Mouse (Mus musculus) embryonic fibroblast, embryonic 13.5 days (primary cell): Measurements from ENCODE around the gene St7l. TPM values are rescaled to one million over a fixed set of nuclear protein-coding genes. Genes with fewer than 3 reads are reported as not detected.
"Not testable (repeated sequence)": the region's sequence is repeated elsewhere in the genome, so short reads cannot be mapped to it uniquely, and the experiment has no call there.

ENCODE experiments used
- H3K27ac ChIP-seq: 2 replicates; pipeline ENCODE4 v1.5.1; 2012; ENCODE audit warnings: low read length, control low read depth, inconsistent platforms; ENCODE audit not compliant: insufficient read depth
- H3K4me1 ChIP-seq: 2 replicates; pipeline ENCODE4 v1.6.1; 2011; ENCODE audit warnings: low read length; ENCODE audit not compliant: control insufficient read depth, insufficient read depth
- H3K4me3 ChIP-seq: 2 replicates; pipeline ENCODE4 v1.5.1; 2011; ENCODE audit warnings: mild to moderate bottlenecking, control low read depth, low read length; ENCODE audit not compliant: insufficient read depth
- CTCF ChIP-seq: IDR thresholded peaks from 2 replicates; pipeline ENCODE4 v1.5.1; 2011; ENCODE audit warnings: mild to moderate bottlenecking, control low read depth, low read length, moderate library complexity, borderline replicate concordance; ENCODE audit not compliant: insufficient read depth
- POLR2A ChIP-seq: IDR thresholded peaks from 2 replicates; pipeline ENCODE4 v1.6.1; 2011; ENCODE audit warnings: low read depth, mild to moderate bottlenecking, control low read depth, low read length, moderate library complexity
- polyA plus RNA-seq: library from polyadenylated mRNA; stranded (reverse); fragments of >200 nt; gene quantifications from 2 replicates; pipeline ENCODE4 v1.2.4, GENCODE M21; 2011; ENCODE audit warnings: low read depth; ENCODE audit not compliant: missing spikeins, insufficient read length

Gene St7l
- polyA plus RNA-seq, 1 experiment: 33.0 TPM

DNA sequence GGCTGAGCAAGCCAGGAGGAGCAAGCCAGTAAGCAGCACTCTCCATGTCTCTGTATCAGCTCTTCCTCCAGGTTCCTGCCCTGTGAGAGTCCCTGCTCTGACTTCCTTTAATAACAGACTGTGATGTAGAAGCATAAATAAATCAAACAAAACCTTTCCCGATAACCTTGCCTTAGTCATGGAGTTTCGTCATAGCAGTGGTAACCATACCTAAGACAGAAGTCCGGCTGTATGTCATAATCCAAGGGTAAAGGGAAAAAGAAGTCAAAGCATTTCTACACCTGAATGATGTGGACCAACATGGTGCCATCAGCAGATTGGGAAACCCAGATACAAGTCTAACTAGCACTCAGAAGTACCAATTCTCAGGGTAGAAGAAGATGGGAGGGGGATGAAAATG lies 28.0 kb upstream of the St7l start:
- no peak overlapping the region for H3K4me3 ChIP-seq
- H3K4me1 ChIP-seq: no peaks in the 10 kb centered on the region
- H3K27ac ChIP-seq: no peak overlapping the region
- TF ChIP-seq CTCF (no peak), POLR2A (no peak)

DNA sequence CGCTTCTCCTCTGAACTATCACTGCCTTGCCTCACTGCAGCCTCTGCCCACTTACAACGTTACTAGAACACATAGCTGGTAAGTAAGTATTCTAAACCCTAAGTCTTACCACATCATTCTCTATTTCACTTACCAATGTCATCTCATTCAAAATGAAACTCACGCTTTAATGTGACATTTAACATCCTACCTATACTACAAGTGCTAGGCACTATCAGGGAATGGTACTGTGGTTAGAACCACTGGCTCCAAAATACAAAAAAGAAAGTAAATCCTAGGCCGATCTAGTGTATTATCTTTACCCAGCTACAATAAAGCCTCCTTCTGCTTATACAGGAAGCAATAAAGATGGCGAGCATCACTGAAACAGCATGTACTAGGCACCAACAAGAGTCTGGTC lies 22.8 kb upstream of the St7l start:
- Histone ChIP-seq H3K4me3 (no peak overlapping the region), H3K27ac (no peak overlapping the region), H3K4me1 (no peaks in the 10 kb centered on the region)
- TF ChIP-seq CTCF: no peak

DNA sequence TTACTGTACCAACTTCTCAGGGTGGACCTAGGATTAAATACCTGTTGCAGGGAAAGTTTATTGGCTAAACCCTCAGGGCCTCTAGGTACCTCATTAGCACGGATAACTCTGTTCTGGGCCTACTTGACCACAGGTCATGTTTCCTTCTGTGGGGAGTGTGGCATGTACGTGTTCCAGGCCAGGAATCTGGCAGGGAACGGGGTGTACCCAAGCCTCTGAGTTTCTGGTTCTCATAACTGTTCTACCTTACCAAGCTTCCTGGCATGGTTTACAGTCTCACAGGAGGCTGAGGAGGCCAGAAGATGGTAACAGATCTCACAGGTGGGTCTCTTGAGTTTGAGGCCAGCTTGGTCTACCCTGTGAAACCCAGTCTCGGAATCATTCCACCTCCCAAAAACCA lies 17.2 kb upstream of the St7l start:
- TF ChIP-seq POLR2A: no peak
- TF ChIP-seq CTCF: no peak
- Histone ChIP-seq H3K4me3 (no peak overlapping the region), H3K4me1 (no peaks in the 10 kb centered on the region), H3K27ac (no peak overlapping the region)

DNA sequence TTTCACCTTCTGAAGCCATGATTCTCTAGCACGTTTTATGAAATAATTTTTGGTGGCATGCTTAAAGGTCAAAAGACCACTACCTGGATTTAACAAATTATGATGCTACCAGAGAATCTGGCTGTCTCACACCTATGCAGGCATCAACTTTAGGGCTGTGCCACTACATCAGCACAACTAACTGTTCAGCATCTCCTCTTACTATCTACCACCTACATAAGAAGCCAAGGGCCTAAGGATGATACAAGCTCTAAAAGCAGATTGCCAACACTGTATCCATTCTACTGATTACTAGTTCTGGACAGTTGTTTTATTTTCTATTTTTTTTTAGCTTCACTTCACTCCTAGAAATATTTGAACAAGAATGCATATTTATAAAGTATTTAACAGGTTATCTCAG lies 9.3 kb upstream of the St7l start:
- Histone ChIP-seq H3K4me1 (0 out of 2 replicates have a peak, but pooled peaks cover 2% of the 10 kb centered on the region), H3K4me3 (no peak overlapping the region), H3K27ac (no peak overlapping the region)
- TF ChIP-seq CTCF (no peak), POLR2A (no peak)

DNA sequence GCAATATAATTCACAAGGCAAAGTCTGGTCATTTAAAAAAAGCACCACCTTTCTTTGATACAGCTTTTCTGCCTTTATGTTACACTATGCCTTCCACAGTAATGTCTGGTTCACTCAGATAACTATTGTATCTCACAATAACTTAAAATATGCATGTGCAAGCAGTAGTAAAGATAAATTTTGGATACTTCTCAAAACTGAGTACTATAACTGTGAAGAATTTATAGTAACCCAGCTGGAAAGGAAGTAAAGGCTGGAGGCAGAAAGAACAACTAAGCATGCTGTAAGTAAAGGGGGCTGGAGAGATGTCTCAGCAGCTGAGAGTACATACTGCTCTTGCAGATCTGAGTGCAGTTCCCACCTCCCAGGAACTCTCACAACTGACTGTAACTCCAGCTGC lies 8.9 kb upstream of the St7l start:
- H3K4me3 ChIP-seq: no peak overlapping the region
- 0 out of 2 replicates have a peak, but pooled peaks cover 2% of the 10 kb centered on the region for H3K4me1 ChIP-seq
- no peak overlapping the region for H3K27ac ChIP-seq
- TF ChIP-seq CTCF (no peak), POLR2A (no peak)

DNA sequence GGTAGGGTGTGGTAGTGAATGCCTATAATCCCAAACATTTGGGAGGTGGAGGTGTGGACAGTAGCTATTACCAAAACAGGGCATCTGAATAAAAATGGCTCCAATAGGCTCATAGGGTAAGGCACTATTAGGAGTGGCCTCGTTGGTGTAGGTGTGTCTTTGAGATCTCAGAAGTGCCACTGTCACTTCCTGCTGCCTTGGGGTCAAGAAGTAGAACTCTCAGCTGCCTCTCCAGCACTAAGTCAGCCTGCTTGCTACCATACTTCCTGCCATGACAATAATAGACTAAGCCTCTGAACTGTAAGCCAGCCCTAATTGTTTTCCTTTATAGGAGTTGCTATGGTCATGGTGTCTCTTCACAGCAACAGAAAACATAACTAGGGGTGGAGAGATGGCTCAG lies 7.7 kb upstream of the St7l start:
- TF ChIP-seq POLR2A (no peak), CTCF (no peak)
- H3K27ac ChIP-seq: no peak overlapping the region
- no peak overlapping the region for H3K4me3 ChIP-seq
- H3K4me1 ChIP-seq: 0 out of 2 replicates have a peak, but pooled peaks cover 2% of the 10 kb centered on the region

DNA sequence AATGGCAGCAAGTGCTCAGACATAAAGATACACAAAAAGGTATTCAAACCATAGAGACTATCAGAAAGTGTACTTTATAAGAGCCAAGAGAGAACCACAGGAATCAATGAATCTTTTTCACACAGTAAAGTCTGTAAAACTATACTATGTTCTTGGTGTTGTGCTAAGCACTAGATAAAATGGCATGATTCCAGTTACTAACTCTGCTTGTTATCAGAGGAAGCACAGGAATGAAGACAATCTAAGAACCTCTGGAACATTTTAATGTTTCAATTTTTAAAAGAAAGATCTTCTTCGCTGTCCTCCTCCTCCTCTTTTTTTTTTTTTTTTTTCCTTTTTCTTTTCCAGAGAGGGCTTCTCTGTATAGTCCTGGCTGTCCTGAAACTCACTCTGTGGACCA lies 5.2 kb upstream of the St7l start:
- Histone ChIP-seq H3K27ac (no peak overlapping the region), H3K4me3 (no peak overlapping the region), H3K4me1 (peaks cover 2% of the 10 kb centered on the region; the same call in 1 of the 2 replicates)
- TF ChIP-seq CTCF (no peak), POLR2A (no peak)

DNA sequence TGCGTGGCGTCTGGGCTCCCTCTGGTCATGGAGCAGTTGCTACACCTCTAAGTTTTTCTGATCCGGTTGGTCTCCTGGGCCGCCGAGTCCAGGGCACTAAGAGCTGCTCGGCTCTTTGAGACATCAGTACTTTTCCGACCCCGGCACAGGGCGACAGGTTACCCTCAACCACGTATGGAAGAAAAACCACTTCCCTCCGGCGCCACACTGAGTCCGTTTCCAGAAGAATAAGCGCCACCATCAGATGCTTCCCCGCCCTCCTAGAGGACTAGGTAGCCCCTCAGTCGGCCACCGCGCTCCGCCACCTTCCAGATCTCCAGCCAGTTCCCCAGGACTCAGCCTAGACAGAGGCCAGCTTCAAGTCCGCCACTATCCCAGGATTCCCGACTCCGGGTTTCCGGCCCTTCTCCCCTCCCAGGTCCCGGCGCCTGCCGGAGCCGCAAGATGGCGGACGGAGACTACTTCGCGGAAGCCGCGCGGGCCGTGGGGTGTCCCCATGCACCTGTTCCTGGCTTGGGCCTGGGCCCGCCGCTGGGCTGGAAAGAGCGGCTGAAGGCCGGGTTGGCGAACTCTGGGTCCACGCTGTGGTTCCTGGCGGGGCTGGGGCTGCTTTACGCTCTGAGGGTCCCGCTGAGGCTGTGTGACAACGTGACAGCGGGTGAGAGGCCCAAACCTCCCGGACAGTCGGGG lies 991 bp downstream of the St7l start:
- H3K4me3 ChIP-seq: peak overlapping the region; percentile 96
- peak overlapping the region; percentile 85 for H3K27ac ChIP-seq
- no peaks in the 10 kb centered on the region; the same call in 1 of the 2 replicates for H3K4me1 ChIP-seq
- TF ChIP-seq CTCF (no peak), POLR2A (peak; percentile 76)

DNA sequence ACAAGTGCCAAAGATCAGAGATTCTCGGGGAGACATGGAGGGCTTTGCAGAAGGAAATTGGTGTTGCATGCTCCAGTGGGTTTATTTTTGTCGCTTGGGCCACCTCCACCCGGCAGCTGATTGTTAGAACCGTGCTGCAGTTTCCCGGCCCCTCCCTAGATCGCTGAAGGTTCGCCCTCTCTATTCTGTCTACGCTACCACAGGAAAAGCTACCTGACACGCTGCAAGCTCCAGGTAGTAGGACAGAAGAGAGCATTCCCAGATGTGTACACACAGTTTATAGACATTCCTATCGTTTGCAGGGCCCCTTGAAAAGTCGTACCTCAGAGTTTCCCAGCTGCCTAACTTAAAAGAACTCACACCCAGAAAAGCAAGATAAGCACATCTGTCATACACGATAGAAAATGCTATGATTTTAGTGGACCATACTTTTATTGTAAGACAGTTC lies 1.6 kb downstream of the St7l start:
- Histone ChIP-seq H3K4me3 (peak overlapping the region; percentile 96), H3K4me1 (no peaks in the 10 kb centered on the region; the same call in 1 of the 2 replicates), H3K27ac (peak overlapping the region; percentile 23)
- no peak for TF ChIP-seq POLR2A
- TF ChIP-seq CTCF: no peak

DNA sequence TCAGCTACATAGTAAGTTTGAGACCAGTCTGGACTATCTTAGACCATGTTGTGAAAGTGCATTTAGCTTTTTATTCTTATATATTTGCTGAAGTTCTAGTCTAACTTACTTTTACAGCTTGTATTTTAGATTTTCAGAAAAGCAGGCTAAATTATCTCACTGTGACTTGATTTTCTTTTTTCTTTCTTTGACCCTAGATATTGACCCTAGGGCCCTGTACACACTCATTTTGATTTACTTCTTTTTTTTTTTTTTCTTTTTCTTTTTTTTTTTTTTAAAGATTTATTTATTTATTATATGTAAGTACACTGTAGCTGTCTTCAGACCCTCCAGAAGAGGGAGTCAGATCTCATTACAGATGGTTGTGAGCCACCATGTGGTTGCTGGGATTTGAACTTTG lies 2.9 kb downstream of the St7l start:
- peak overlapping the region; percentile 15 for H3K4me3 ChIP-seq

DNA sequence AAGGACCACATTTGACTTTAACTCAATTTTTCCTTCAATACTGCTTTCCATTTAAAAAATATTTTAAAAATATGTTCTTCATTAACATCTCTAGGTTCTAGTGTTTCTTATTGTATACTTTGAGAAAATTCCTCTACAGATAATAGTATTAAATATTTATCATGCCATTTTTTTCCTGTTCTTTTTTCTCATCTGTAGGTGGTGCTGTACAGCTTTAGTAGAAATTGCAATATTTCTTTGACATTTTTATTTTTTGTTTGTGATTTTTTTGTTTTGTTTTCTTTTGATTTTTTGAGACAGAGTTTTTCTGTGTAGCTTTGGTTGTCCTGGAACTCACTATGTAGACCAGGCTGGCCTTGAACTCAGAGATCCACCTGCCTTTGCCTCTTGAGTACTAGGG lies 5.8 kb downstream of the St7l start:
- no peak for TF ChIP-seq CTCF
- TF ChIP-seq POLR2A: no peak
- H3K4me3 ChIP-seq: no peak overlapping the region
- no peak overlapping the region for H3K27ac ChIP-seq
- no peaks in the 10 kb centered on the region for H3K4me1 ChIP-seq

More for the DNA sequence above, 2.9 kb downstream of the St7l start:
- H3K27ac ChIP-seq, H3K4me1 ChIP-seq: not testable (repeated sequence)
